Mouse (Mus musculus) intestine, postnatal 0 days (tissue): ENCODE results near the gene Tdrd9. TPM values are rescaled to one million over a fixed set of nuclear protein-coding genes. Genes with fewer than 3 reads are reported as not detected.
A peak's percentile ranks its signal among the peaks of the same experiment; 100 is the strongest.

Experiments used
- ATAC-seq: fragments of 200-750 bp; cut with Nextera tagmentation; 2 replicates; pipeline ENCODE4 v1.8.0; 2017; ENCODE audit warnings: mild to moderate bottlenecking, moderate TSS enrichment, moderate library complexity
- H3K27ac ChIP-seq: fragments of 300-500 bp; sonication (generic); 2 replicates; pipeline ENCODE4 v1.5.1; 2014; ENCODE audit warnings: mild to moderate bottlenecking, low read depth, low read length, moderate library complexity
- H3K27me3 ChIP-seq: fragments of 300-500 bp; sonication (generic); replicated peaks from 2 replicates; pipeline ENCODE4 v1.6.1; 2014; ENCODE audit warnings: low read length, mixed read lengths; ENCODE audit not compliant: control insufficient read depth, insufficient read depth
- H3K36me3 ChIP-seq: fragments of 300-500 bp; sonication (generic); 2 replicates; pipeline ENCODE4 v1.6.1; 2014; ENCODE audit warnings: mild to moderate bottlenecking, moderate library complexity; ENCODE audit not compliant: control insufficient read depth, insufficient read depth
- H3K4me1 ChIP-seq: fragments of 300-500 bp; sonication (generic); replicated peaks from 2 replicates; pipeline ENCODE4 v1.6.1; 2014; ENCODE audit warnings: antibody characterized with exemption, low read length, mixed read lengths; ENCODE audit not compliant: control insufficient read depth, insufficient read depth
- H3K4me2 ChIP-seq: fragments of 300-500 bp; sonication (generic); replicated peaks from 2 replicates; pipeline ENCODE4 v1.6.1; 2014; ENCODE audit warnings: low read depth, mild to moderate bottlenecking, moderate library complexity
- H3K4me3 ChIP-seq: fragments of 300-500 bp; sonication (generic); 2 replicates; pipeline ENCODE4 v1.5.1; 2014; ENCODE audit warnings: low read depth, low read length
- H3K9ac ChIP-seq: fragments of 300-500 bp; sonication (generic); 2 replicates; pipeline ENCODE4 v1.6.1; 2014; ENCODE audit warnings: mild to moderate bottlenecking, low read depth, low read length
- H3K9me3 ChIP-seq: fragments of 300-500 bp; sonication (generic); 2 replicates; pipeline ENCODE4 v1.6.1; 2016; ENCODE audit warnings: mixed run types; ENCODE audit not compliant: control insufficient read depth
- CTCF ChIP-seq: sonication (generic); IDR thresholded peaks from 2 replicates; pipeline ENCODE4 v1.5.1; 2016; ENCODE audit warnings: low read depth, mild to moderate bottlenecking, control low read depth, antibody characterized with exemption, moderate library complexity
- WGBS: fragments of 180-500 bp; shearing (Covaris S2); extraction: QIAGEN DNeasy Blood & Tissue Kit; methylation state at CpG from one replicate; pipeline ENCODE4 v1.1.7; 2014; 5-methylcytosine and 5-hydroxymethylcytosine counted together
- polyA plus RNA-seq: library from polyadenylated mRNA; unstranded; fragments of >200 nt; fragmentation: Nextera tagmentation; extraction: Ambion mirVana; gene quantifications from 2 replicates; pipeline ENCODE4 v1.2.1, GENCODE M21; 2015

Gene Tdrd9
- polyA plus RNA-seq, 1 experiment from 2014 or later: 0.04 TPM

DNA sequence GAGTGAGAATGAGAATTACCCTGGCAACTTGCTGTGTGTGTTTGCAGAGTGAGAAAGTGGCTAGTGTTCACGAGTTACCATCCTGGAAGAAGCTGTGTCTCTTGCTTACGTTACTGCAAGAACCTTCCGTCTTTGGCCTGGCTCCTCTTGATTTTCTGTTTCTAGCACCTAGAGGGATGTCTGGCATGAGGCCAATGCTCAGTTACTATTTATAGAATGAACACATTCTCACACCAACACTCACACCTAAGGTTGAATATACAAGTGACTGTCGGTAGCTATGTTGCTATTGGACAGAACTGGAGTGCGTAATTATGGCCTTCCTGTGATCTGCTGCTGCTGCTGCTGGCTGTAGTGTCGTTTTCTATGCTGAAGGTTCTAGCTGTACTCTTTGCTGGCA, 5.8 kb downstream of the Tdrd9 start:
- Histone ChIP-seq H3K36me3 (no peaks in the 10 kb centered on the region), H3K27me3 (no peaks in the 10 kb centered on the region), H3K4me3 (no peak overlapping the region), H3K27ac (no peak overlapping the region), H3K9me3 (no peaks in the 10 kb centered on the region), H3K4me2 (no peak overlapping the region), H3K4me1 (no peaks in the 10 kb centered on the region), H3K9ac (no peak overlapping the region)
- no peak for TF ChIP-seq CTCF
- ATAC-seq: no peak
- WGBS: 45% methylated on average over 6 of the region's 6 CpGs

DNA sequence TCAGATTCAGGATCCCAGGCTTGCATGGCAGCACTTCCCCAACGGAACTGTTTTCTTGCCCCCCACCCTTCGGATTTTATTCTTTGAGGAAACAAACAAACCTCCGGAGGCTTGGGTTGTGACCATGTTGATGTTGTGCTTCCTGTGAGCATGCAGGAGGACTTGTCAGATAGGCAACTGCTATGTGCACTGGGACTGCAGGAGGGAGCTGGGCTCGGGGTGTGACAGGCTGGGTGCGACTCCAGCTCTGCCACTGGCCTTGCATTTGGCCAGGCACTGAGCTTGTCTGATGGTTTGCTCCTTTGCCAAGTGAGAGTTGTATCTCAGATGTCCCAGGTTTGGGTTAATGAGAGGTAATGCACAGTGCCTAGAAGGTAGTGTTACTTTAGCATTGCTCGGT, 6.9 kb downstream of the Tdrd9 start:
- ATAC-seq: no peak
- no peaks in the 10 kb centered on the region for H3K27me3 ChIP-seq
- no peaks in the 10 kb centered on the region for H3K9me3 ChIP-seq
- no peak overlapping the region for H3K4me2 ChIP-seq
- H3K9ac ChIP-seq: no peak overlapping the region
- no peaks in the 10 kb centered on the region for H3K36me3 ChIP-seq
- no peak overlapping the region for H3K4me3 ChIP-seq
- no peak overlapping the region for H3K27ac ChIP-seq
- no peak for TF ChIP-seq CTCF
- H3K4me1 ChIP-seq: no peaks in the 10 kb centered on the region
- 75% methylated on average over 6 of the region's 6 CpGs for WGBS

- H3K4me1 ChIP-seq: no peaks in the 10 kb centered on the region
- ATAC-seq: no peak
- no peaks in the 10 kb centered on the region for H3K27me3 ChIP-seq
- WGBS: 67% methylated on average over 6 of the region's 6 CpGs
- H3K9me3 ChIP-seq: no peaks in the 10 kb centered on the region
- TF ChIP-seq CTCF: no peak
- no peaks in the 10 kb centered on the region for H3K36me3 ChIP-seq
- H3K4me2 ChIP-seq: no peak within 1 kb of the TSS
- no peak within 1 kb of the TSS for H3K27ac ChIP-seq
- no peak within 1 kb of the TSS for H3K9ac ChIP-seq
- no peak within 1 kb of the TSS for H3K4me3 ChIP-seq
Measured at GRCm38 (mm10) chr12:111980887-111981367, 9.6 kb downstream of the Tdrd9 start, which contains the start of gene Rd3l. Gene Rd3l (minus strand): TSS chr12:111981317.

DNA sequence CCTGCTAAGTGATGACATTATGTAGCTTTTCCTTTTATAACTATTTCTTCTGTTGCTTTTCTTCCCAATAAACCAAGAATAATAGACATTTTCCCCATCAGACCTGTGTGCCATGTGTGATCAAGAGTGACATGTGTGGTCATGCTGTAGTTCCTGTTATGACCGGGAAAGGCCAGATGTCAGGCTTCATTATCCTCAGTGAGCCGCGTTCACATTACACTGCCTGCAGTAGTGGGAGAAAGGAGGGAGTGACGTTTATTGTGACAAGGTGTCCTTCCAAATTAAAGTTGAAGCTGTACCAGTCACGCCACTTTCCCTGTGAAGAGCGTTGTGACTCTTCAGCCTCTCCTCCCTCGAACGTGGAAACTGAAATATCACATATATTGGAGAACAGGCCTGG, 10.5 kb downstream of the Tdrd9 start:
- H3K4me2 ChIP-seq: no peak overlapping the region
- H3K9ac ChIP-seq: no peak overlapping the region
- H3K36me3 ChIP-seq: no peaks in the 10 kb centered on the region
- no peak overlapping the region for H3K4me3 ChIP-seq
- no peaks in the 10 kb centered on the region for H3K27me3 ChIP-seq
- WGBS: 84% methylated on average over 8 of the region's 8 CpGs
- no peak for ATAC-seq
- H3K27ac ChIP-seq: no peak overlapping the region
- no peaks in the 10 kb centered on the region for H3K4me1 ChIP-seq
- no peaks in the 10 kb centered on the region for H3K9me3 ChIP-seq
- TF ChIP-seq CTCF: no peak

GRCm38 (mm10) chr12:111983165-111983564, 11.8 kb downstream of the Tdrd9 start:
- no peak for ATAC-seq
- Histone ChIP-seq H3K9me3 (no peaks in the 10 kb centered on the region), H3K4me2 (no peak overlapping the region), H3K4me3 (no peak overlapping the region), H3K9ac (no peak overlapping the region), H3K4me1 (no peaks in the 10 kb centered on the region), H3K27ac (no peak overlapping the region), H3K36me3 (no peaks in the 10 kb centered on the region), H3K27me3 (no peaks in the 10 kb centered on the region)
- 55% methylated on average over 2 of the region's 2 CpGs for WGBS
- TF ChIP-seq CTCF: no peak

- H3K4me3 ChIP-seq: no peak overlapping the region
- TF ChIP-seq CTCF: no peak
Measured at GRCm38 (mm10) chr12:111986756-111987155, 15.4 kb downstream of the Tdrd9 start.

DNA sequence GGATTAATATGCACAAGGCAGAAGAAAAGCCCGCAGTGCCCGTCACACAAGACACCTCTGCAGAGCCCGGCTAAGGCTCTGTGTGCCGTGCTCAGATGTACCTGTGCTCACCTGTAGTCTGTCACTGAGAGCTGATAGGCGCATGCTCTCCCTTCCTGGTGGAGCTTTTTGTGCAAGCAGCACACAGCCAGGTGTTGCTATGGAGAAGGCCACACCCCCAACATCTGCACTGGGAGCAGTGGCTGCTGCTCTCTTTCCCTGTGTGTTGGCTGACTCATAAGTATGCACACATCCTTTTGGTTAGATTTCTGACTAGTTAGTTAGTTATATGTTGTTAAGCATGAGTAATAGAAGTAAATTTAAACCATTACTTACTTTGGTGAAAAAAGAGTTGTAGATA, 21.3 kb downstream of the Tdrd9 start:
- no peak for TF ChIP-seq CTCF
- Histone ChIP-seq H3K4me3 (no peak overlapping the region), H3K4me1 (no peaks in the 10 kb centered on the region), H3K4me2 (no peak overlapping the region), H3K27me3 (no peaks in the 10 kb centered on the region), H3K9me3 (no peaks in the 10 kb centered on the region), H3K36me3 (no peaks in the 10 kb centered on the region), H3K27ac (no peak overlapping the region), H3K9ac (no peak overlapping the region)
- WGBS: 84% methylated on average over 5 of the region's 5 CpGs
- peak; percentile 54; the same call in 1 of the 2 replicates for ATAC-seq

More at GRCm38 (mm10) chr12:111986756-111987155, 15.4 kb downstream of the Tdrd9 start:
- no peak overlapping the region for H3K9ac ChIP-seq
- no peaks in the 10 kb centered on the region for H3K9me3 ChIP-seq
- no peak for ATAC-seq
- 52% methylated on average over 9 of the region's 9 CpGs for WGBS
- no peaks in the 10 kb centered on the region for H3K4me1 ChIP-seq
- H3K36me3 ChIP-seq: no peaks in the 10 kb centered on the region
- H3K27me3 ChIP-seq: no peaks in the 10 kb centered on the region
- no peak overlapping the region for H3K4me2 ChIP-seq
- H3K27ac ChIP-seq: no peak overlapping the region
